Mouse (Mus musculus) kidney, adult 2 months (tissue): Measurements from ENCODE around the gene Slc35e1.

ENCODE experiments used
- CTCF ChIP-seq: fragments of 200-500 bp; conservative IDR thresholded peaks from 2 replicates; pipeline ENCODE4 v1.5.1; 2011; ENCODE audit warnings: low read depth, mild to moderate bottlenecking, control low read depth, low read length, moderate library complexity, mixed read lengths; ENCODE audit not compliant: insufficient read depth, insufficient read length
- POLR2A ChIP-seq: fragments of 200-500 bp; IDR thresholded peaks from one replicate; pipeline ENCODE4 v1.6.1; 2011; ENCODE audit warnings: low read depth, low read length, control low read depth

- TF ChIP-seq CTCF = no peak
- no peak for TF ChIP-seq POLR2A
Measured at GRCm38 (mm10) chr8:72434952-72435351, 57.5 kb downstream of the Slc35e1 start.
